Mouse (Mus musculus) embryonic facial prominence, embryonic 11.5 days (tissue): ENCODE results near the gene Aire. TPM values are rescaled to one million over a fixed set of nuclear protein-coding genes. Genes with fewer than 3 reads are reported as not detected.

Source experiments
- ATAC-seq: fragments of 200-750 bp; cut with Nextera tagmentation; replicated peaks from 2 replicates; pipeline ENCODE4 v1.8.0; 2017; ENCODE audit warnings: low read depth; ENCODE audit not compliant: insufficient number of reproducible peaks, low FRiP score, low TSS enrichment
- DNase-seq: peaks from one replicate; pipeline ENCODE4 v3.0.0-alpha.2; 2015; ENCODE audit warnings: low spot score
- H3K27ac ChIP-seq: fragments of 300-500 bp; sonication (generic); replicated peaks from 2 replicates; pipeline ENCODE4 v1.5.1; 2014; ENCODE audit warnings: mild to moderate bottlenecking, low read depth, low read length, control low read depth
- H3K27me3 ChIP-seq: fragments of 300-500 bp; sonication (generic); 2 replicates; pipeline ENCODE4 v1.6.1; 2014; ENCODE audit warnings: mild to moderate bottlenecking, low read length, moderate library complexity, mixed read lengths; ENCODE audit not compliant: control insufficient read depth, insufficient read depth
- H3K36me3 ChIP-seq: fragments of 300-500 bp; sonication (generic); replicated peaks from 2 replicates; pipeline ENCODE4 v1.6.1; 2014; ENCODE audit warnings: low read depth, mild to moderate bottlenecking, low read length, moderate library complexity, mixed read lengths; ENCODE audit not compliant: control insufficient read depth, insufficient read depth
- H3K4me1 ChIP-seq: fragments of 300-500 bp; sonication (generic); 2 replicates; pipeline ENCODE4 v1.6.1; 2014; ENCODE audit warnings: low read length, mixed read lengths; ENCODE audit not compliant: control insufficient read depth, insufficient read depth
- H3K4me2 ChIP-seq: fragments of 300-500 bp; sonication (generic); 2 replicates; pipeline ENCODE4 v1.6.1; 2014; ENCODE audit warnings: low read depth, mild to moderate bottlenecking, control low read depth, low read length, moderate library complexity
- H3K4me3 ChIP-seq: fragments of 300-500 bp; sonication (generic); 2 replicates; pipeline ENCODE4 v1.5.1; 2014; ENCODE audit warnings: low read depth, low read length, control low read depth
- H3K9ac ChIP-seq: fragments of 300-500 bp; sonication (generic); replicated peaks from 2 replicates; pipeline ENCODE4 v1.6.1; 2014; ENCODE audit warnings: mild to moderate bottlenecking, control low read depth, low read length
- H3K9me3 ChIP-seq: fragments of 300-500 bp; sonication (generic); replicated peaks from 2 replicates; pipeline ENCODE4 v1.6.1; 2016; ENCODE audit warnings: mild to moderate bottlenecking, low read length, inconsistent platforms, mixed read lengths; ENCODE audit not compliant: control insufficient read depth
- WGBS: fragments of 180-500 bp; shearing (Covaris S2); extraction: QIAGEN DNeasy Blood & Tissue Kit; methylation state at CpG from one replicate; pipeline ENCODE4 v1.1.7; 2014; 5-methylcytosine and 5-hydroxymethylcytosine counted together
- polyA plus RNA-seq: library from polyadenylated mRNA; unstranded; fragments of >200 nt; fragmentation: Nextera tagmentation; extraction: Ambion mirVana; gene quantifications from 2 replicates; pipeline ENCODE4 v1.2.1, GENCODE M21; 2014

Aire gene
- polyA plus RNA-seq, 1 experiment from 2014 or later: 0.11 TPM

GRCm38 (mm10) chr10:78085711-78086110 lies 42.3 kb upstream of the Aire start:
- Histone ChIP-seq H3K27me3 (no peaks in the 10 kb centered on the region), H3K27ac (no peak overlapping the region), H3K4me1 (no peaks in the 10 kb centered on the region), H3K9me3 (no peaks in the 10 kb centered on the region), H3K4me3 (no peak overlapping the region), H3K4me2 (no peak overlapping the region), H3K36me3 (no peaks in the 10 kb centered on the region), H3K9ac (no peak overlapping the region)
- 91% methylated on average over 6 of the region's 6 CpGs for WGBS
- ATAC-seq: no peak
- DNase-seq: no peak

DNA sequence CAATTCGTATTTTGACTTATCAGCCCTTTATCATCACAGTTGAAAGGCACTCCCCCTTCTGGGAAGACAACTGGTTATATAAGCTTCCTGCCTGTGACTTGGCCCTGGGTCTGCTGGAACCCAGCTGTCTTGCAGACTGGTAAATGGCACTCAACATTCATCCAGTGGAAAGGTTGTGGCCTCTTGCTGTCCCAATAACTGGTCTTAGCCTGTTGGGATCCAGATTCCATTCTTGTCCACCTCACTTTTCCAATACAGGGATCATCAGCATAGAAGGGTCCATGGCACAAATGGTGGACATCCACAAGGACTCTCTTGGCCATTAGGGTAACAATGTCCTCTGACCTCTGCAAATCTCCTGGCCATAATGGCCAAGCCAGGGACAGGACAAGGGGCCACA lies 40.7 kb upstream of the Aire start:
- Histone ChIP-seq H3K27ac (no peak overlapping the region), H3K36me3 (no peaks in the 10 kb centered on the region), H3K4me1 (no peaks in the 10 kb centered on the region), H3K9me3 (no peaks in the 10 kb centered on the region), H3K4me2 (no peak overlapping the region), H3K9ac (no peak overlapping the region), H3K4me3 (no peak overlapping the region), H3K27me3 (no peaks in the 10 kb centered on the region)
- ATAC-seq (no peak), DNase-seq (no peak)
- WGBS: 65% methylated on average over 1 of the region's 1 CpGs

DNA sequence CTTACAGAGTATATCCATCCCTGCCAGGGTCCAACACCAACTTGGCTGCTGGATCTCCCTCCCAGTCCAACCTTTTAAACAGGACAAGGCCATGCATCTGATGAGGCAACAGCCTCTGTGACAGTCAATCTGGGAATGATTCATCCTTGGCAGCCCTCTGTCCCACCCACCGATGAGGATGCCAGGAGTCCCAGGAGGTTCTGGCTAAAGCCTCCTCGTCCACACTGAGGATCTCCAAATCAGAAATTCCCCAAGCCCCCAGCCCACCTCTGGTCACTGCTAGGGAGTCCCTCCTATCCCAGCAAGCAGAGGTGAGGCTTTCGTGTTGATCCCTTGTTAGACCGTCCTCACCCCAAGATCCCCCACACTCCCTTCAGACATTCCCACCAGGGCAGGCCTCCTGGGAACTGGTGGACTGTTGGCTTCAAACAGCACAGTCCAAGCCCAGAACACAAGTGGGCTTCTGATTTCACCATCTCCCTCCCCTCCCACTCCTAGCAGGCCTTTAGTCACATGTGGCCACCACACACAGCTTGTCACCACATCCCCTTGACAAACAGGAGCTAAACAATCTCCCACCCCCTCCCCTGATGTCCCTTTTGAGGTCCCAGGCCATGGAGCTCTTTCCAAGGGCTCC lies 36.7 kb upstream of the Aire start:
- Histone ChIP-seq H3K27ac (no peak overlapping the region), H3K36me3 (no peaks in the 10 kb centered on the region), H3K4me3 (no peak overlapping the region), H3K9ac (no peak overlapping the region), H3K27me3 (no peaks in the 10 kb centered on the region), H3K4me2 (no peak overlapping the region), H3K9me3 (no peaks in the 10 kb centered on the region), H3K4me1 (no peaks in the 10 kb centered on the region)
- WGBS: 74% methylated on average over 4 of the region's 4 CpGs
- DNase-seq (no peak), ATAC-seq (no peak)

DNA sequence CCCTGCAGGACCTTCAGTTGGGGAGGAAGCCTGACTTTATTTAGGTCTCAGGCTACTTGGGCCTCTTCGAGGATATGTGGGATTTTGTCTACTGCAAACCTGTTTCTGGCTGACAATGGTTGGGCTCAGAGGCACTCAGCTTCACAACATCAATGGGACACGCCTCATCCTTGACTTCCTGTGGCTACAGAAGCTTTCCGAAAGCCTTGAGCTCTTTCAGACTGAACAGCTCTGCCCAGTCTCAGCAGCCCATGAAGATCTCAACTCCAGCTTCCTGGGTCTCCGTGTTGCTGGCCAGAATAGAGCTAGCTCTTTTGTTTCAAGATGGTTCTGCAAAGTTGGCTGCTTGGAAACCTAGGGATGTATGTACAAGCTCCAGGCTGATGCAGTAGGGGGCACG lies 34.9 kb upstream of the Aire start:
- H3K4me2 ChIP-seq: no peak overlapping the region
- DNase-seq (no peak), ATAC-seq (no peak)
- H3K9me3 ChIP-seq: no peaks in the 10 kb centered on the region
- no peak overlapping the region for H3K9ac ChIP-seq
- no peaks in the 10 kb centered on the region for H3K4me1 ChIP-seq
- H3K36me3 ChIP-seq: no peaks in the 10 kb centered on the region
- H3K4me3 ChIP-seq: no peak overlapping the region
- no peak overlapping the region for H3K27ac ChIP-seq
- WGBS: 79% methylated on average over 5 of the region's 5 CpGs
- H3K27me3 ChIP-seq: no peaks in the 10 kb centered on the region

DNA sequence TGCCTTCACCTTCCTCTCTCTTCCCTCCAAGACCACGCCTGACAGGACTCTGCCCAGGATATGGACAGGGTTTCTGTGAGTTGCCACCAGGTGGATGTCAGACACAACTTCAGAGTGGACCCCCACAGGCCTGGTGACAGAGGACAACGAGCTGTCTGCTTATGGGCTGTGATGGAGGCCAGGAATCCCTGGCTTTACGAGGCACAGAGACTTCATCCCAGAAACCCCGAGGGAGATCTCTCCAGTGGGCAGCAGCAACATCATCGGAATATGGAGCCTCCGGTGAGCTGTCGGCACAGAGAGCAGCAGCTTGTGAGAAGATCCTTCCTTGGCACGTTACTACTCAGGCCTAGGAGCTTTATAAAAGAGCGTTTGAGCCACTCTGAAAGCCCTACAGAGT lies 34.5 kb upstream of the Aire start:
- Histone ChIP-seq H3K9ac (no peak overlapping the region), H3K9me3 (no peaks in the 10 kb centered on the region), H3K36me3 (no peaks in the 10 kb centered on the region), H3K4me3 (no peak overlapping the region), H3K4me1 (no peaks in the 10 kb centered on the region), H3K27ac (no peak overlapping the region), H3K4me2 (no peak overlapping the region), H3K27me3 (no peaks in the 10 kb centered on the region)
- 80% methylated on average over 9 of the region's 9 CpGs for WGBS
- ATAC-seq (no peak), DNase-seq (no peak)

DNA sequence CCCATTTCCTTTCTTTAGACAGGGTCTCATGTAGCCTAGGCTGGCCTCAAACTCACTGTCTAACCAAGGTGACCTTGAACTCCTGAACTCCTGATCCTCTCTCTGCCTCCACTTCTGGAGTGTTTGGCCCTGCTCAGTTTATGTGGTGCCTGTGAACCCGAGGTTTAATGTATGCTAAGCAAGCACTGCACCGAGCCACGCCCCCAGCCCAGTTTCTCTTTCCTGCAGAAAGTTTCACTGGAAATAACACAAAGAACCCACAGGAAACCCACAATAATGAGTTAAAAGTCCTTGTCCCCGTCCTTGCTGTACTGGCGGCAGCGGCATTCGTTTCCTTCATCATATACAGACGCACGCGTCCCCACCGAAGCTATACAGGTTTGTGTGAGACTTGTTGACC lies 31.6 kb upstream of the Aire start:
- WGBS: 84% methylated on average over 11 of the region's 11 CpGs
- DNase-seq (no peak), ATAC-seq (no peak)
- Histone ChIP-seq H3K27ac (no peak overlapping the region), H3K27me3 (no peaks in the 10 kb centered on the region), H3K4me3 (no peak overlapping the region), H3K4me1 (no peaks in the 10 kb centered on the region), H3K9me3 (no peaks in the 10 kb centered on the region), H3K9ac (no peak overlapping the region), H3K36me3 (no peaks in the 10 kb centered on the region), H3K4me2 (no peak overlapping the region)

GRCm38 (mm10) chr10:78074151-78074550 lies 30.7 kb upstream of the Aire start:
- Histone ChIP-seq H3K4me1 (no peaks in the 10 kb centered on the region; the same call in 1 of the 2 replicates), H3K9me3 (no peaks in the 10 kb centered on the region), H3K9ac (no peak overlapping the region), H3K4me2 (no peak overlapping the region), H3K27ac (no peak overlapping the region), H3K4me3 (no peak overlapping the region), H3K36me3 (no peaks in the 10 kb centered on the region), H3K27me3 (no peaks in the 10 kb centered on the region)
- 70% methylated on average over 4 of the region's 4 CpGs for WGBS
- ATAC-seq (no peak), DNase-seq (no peak)

GRCm38 (mm10) chr10:78069101-78070011 lies 25.9 kb upstream of the Aire start, which contains the start of gene Icosl:
Gene Icosl, plus strand, starts transcription at chr10:78069302.
- Histone ChIP-seq H3K4me3 (peak within 1 kb of the TSS; percentile 48), H3K9me3 (no peaks in the 10 kb centered on the region), H3K4me2 (peak within 1 kb of the TSS; percentile 89), H3K27ac (no peak within 1 kb of the TSS), H3K4me1 (no peaks in the 10 kb centered on the region; the same call in 1 of the 2 replicates), H3K9ac (peak within 1 kb of the TSS; percentile 51), H3K36me3 (no peaks in the 10 kb centered on the region), H3K27me3 (no peaks in the 10 kb centered on the region)
- ATAC-seq (peak; percentile 87), DNase-seq (peak; percentile 83)
- WGBS: under 1% methylated on average over 65 of the region's 66 CpGs
